Mouse (Mus musculus) thymus, adult 2 months (tissue): ENCODE results near the gene Klhl26. TPM values are rescaled to one million over a fixed set of nuclear protein-coding genes. Genes with fewer than 3 reads are reported as not detected.

ENCODE experiments used
- DNase-seq: peaks from one replicate; pipeline ENCODE4 v3.0.0; 2021
- H3K27ac ChIP-seq: fragments of 200-500 bp; 2 replicates; pipeline ENCODE4 v1.5.1; 2012; ENCODE audit warnings: low read length, control low read depth; ENCODE audit not compliant: control insufficient read depth, insufficient read depth
- H3K27me3 ChIP-seq: fragments of 200-500 bp; 2 replicates; pipeline ENCODE4 v1.6.1; 2012; ENCODE audit warnings: mild to moderate bottlenecking, low read length, moderate library complexity, mixed read lengths; ENCODE audit not compliant: control insufficient read depth, insufficient read depth
- H3K36me3 ChIP-seq: fragments of 200-500 bp; 2 replicates; pipeline ENCODE4 v1.6.1; 2012; ENCODE audit warnings: mild to moderate bottlenecking, low read length, moderate library complexity; ENCODE audit not compliant: control insufficient read depth, insufficient read depth
- H3K4me1 ChIP-seq: fragments of 200-500 bp; replicated peaks from 2 replicates; pipeline ENCODE4 v1.6.1; 2012; ENCODE audit warnings: low read length; ENCODE audit not compliant: control insufficient read depth, insufficient read depth
- H3K4me3 ChIP-seq: fragments of 200-500 bp; 2 replicates; pipeline ENCODE4 v1.5.1; 2012; ENCODE audit warnings: mild to moderate bottlenecking, low read length, control low read depth, moderate library complexity; ENCODE audit not compliant: control insufficient read depth, insufficient read depth
- CTCF ChIP-seq: fragments of 200-500 bp; IDR thresholded peaks from 2 replicates; pipeline ENCODE4 v1.5.1; 2012; ENCODE audit warnings: mild to moderate bottlenecking, control low read depth, low read length, moderate library complexity, borderline replicate concordance; ENCODE audit not compliant: control insufficient read depth, poor library complexity, insufficient read depth; ENCODE audit errors: extremely low read depth
- POLR2A ChIP-seq: fragments of 200-500 bp; IDR thresholded peaks from 2 replicates; pipeline ENCODE4 v1.6.1; 2012; ENCODE audit warnings: mild to moderate bottlenecking, low read length, control low read depth, moderate library complexity; ENCODE audit not compliant: control insufficient read depth, poor library complexity, insufficient read depth; ENCODE audit errors: extremely low read depth
- WGBS: fragments of 180-500 bp; shearing (Covaris S2); methylation state at CpG from one replicate; pipeline ENCODE4 v1.1.7; 2018; 5-methylcytosine and 5-hydroxymethylcytosine counted together
- polyA plus RNA-seq: library from polyadenylated mRNA; depleted of rRNA; stranded (reverse); fragments of >200 nt; gene quantifications from 2 replicates; pipeline ENCODE4 v1.2.3, GENCODE M21; 2012; rRNA removed

Klhl26 gene
- 43.1 and 44.6 TPM in 2 replicates for polyA plus RNA-seq

DNA sequence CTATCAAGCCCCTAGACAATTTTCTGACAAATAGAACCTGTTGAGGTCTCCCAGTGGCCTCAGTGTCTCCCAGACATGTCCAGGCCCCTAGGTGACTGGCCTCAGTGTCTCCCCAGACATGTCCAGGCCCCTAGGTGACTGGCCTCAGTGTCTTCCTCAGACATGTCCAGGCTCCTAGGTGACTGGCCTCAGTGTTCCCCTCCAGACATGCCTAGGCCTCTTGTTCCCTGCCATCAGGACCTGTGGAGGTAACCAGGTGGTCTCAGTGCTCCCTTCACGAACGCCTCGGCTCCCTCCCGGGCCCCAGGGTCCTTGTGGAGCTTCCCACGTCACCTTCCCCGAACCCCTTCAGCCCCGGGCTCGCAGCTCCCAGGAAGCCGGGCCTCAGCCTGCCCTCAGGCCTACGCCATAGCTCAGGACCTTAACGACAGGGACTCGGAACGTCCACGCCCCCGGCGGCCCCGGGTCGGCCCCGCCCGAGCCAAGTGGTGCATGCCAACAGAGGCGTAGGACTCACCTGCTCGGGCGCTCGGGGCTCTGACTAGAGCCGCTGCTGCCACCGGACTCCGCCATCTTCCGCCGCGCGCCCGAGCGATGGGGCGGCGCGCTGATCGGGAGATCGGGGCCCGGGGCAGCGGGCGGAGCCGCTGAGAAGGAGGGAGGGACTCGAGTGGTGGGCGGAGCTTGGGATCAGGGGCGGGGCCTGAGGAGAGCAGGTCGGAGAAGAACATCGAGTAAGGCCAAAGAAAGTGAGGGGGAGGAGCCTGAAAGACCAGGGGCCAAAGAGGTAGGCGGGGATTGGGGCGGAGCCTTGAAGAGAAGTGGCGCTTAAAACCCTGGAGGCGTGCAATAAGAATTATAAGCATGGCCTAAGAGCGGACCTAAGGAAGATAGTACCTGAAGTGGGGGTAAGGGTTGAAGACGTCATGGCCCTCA is at the start of gene Klhl26:
TSS of gene Klhl26 (minus strand) at position 636 of the 936 bp plus-strand sequence.
- peaks cover 16% of the 10 kb centered on the region for H3K4me1 ChIP-seq
- H3K27ac ChIP-seq = no peak within 1 kb of the TSS
- H3K36me3 ChIP-seq = no peaks in the 10 kb centered on the region
- 0 out of 2 replicates have a peak, but pooled peaks have one; percentile 31 for TF ChIP-seq POLR2A
- no peak for TF ChIP-seq CTCF
- 0 out of 2 replicates have a peak, but pooled peaks cover 3% of the 10 kb centered on the region for H3K27me3 ChIP-seq
- peak; percentile 94 for DNase-seq
- WGBS = under 1% methylated on average over 53 of the region's 53 CpGs
- H3K4me3 ChIP-seq = peak within 1 kb of the TSS; percentile 80

GRCm38 (mm10) chr8:70522592-70523403 is 46.0 kb upstream of the Klhl26 start:
- H3K27me3 ChIP-seq = no peaks in the 10 kb centered on the region
- peaks cover 9% of the 10 kb centered on the region for H3K4me1 ChIP-seq
- WGBS = under 1% methylated on average over 51 of the region's 51 CpGs
- H3K4me3 ChIP-seq = peak overlapping the region; percentile 71
- peak; percentile 96 for DNase-seq
- H3K36me3 ChIP-seq = peaks cover 2% of the 10 kb centered on the region; the same call in 1 of the 2 replicates
- TF ChIP-seq CTCF (peak; percentile 76), POLR2A (peak; percentile 77)
- H3K27ac ChIP-seq = peak overlapping the region; percentile 20

DNA sequence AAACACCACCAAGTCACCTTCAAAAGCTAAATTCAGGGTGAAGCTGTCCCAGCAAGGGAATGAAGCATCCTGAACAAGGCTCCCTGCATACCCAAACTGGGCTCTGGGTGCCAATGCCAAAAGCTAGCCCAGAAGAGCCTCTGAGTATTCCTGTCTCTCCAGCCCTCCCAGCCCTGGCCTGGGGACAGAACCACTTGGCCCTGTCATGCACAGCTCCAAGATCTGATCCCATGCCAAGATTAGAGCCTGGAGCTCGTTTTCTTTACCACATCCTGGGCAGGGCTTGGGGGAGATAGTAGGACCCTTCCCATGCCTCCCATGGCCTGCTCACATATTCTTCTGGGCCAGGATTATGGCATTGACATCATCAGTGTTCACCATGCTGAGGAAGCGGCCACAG is 42.8 kb upstream of the Klhl26 start:
- WGBS = 76% methylated on average over 2 of the region's 2 CpGs

GRCm38 (mm10) chr8:70519043-70519442 is 42.3 kb upstream of the Klhl26 start:
- no peak overlapping the region for H3K4me3 ChIP-seq
- 96% methylated on average over 6 of the region's 6 CpGs for WGBS
- no peak overlapping the region for H3K27ac ChIP-seq
- TF ChIP-seq CTCF = no peak
- TF ChIP-seq POLR2A = no peak
- 0 out of 2 replicates have a peak, but pooled peaks cover 6% of the 10 kb centered on the region for H3K4me1 ChIP-seq
- no peaks in the 10 kb centered on the region for H3K27me3 ChIP-seq
- H3K36me3 ChIP-seq = peaks cover 7% of the 10 kb centered on the region; the same call in 1 of the 2 replicates
- no peak for DNase-seq

More for the DNA sequence above, 42.8 kb upstream of the Klhl26 start:
- Histone ChIP-seq H3K4me1 (0 out of 2 replicates have a peak, but pooled peaks cover 6% of the 10 kb centered on the region), H3K36me3 (peaks cover 7% of the 10 kb centered on the region; the same call in 1 of the 2 replicates), H3K4me3 (no peak overlapping the region), H3K27me3 (no peaks in the 10 kb centered on the region), H3K27ac (no peak overlapping the region)
- DNase-seq = no peak
- TF ChIP-seq POLR2A = no peak
- TF ChIP-seq CTCF = no peak

DNA sequence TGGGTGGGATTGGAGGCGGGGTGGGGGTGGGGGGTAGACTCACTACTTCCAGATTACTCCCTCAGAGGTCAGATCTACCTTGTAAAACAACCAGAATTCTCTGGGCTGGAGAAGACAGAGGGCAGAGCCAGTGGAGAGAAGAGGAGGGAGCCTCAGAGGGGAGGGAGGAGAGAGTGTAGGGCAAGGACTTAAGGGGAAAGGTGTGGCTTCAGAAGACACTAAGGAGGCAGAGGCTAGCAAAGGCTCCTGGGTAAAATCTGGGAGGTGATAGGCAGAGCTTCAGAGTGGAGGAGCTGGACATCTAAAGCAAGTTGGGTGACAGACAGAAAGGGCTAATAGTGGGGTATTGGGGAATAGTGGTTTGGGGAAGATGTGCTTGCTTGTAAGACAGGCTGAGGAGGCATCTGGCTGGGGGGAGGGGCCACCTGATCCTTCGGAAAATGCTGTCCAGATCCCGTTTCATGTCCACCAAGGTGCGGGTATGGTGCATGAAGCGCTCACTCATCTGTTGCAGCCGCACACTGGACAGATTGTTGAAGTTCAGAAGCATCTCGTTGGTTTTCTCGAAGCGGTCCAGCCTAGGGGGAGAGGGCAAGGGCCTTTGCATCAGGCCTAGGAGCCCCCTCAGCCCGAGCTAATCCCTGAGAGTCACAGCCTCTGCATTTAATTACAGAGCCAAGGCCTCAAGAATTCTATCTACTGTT is 41.3 kb upstream of the Klhl26 start:
- Histone ChIP-seq H3K4me1 (0 out of 2 replicates have a peak, but pooled peaks cover 6% of the 10 kb centered on the region), H3K4me3 (no peak overlapping the region), H3K27me3 (no peaks in the 10 kb centered on the region), H3K27ac (no peak overlapping the region), H3K36me3 (peaks cover 7% of the 10 kb centered on the region; the same call in 1 of the 2 replicates)
- no peak for DNase-seq
- 96% methylated on average over 10 of the region's 10 CpGs for WGBS
- TF ChIP-seq CTCF (no peak), POLR2A (no peak)
